ENCODE assay signal across 8 mouse cellular contexts in the genomic region with DNA sequence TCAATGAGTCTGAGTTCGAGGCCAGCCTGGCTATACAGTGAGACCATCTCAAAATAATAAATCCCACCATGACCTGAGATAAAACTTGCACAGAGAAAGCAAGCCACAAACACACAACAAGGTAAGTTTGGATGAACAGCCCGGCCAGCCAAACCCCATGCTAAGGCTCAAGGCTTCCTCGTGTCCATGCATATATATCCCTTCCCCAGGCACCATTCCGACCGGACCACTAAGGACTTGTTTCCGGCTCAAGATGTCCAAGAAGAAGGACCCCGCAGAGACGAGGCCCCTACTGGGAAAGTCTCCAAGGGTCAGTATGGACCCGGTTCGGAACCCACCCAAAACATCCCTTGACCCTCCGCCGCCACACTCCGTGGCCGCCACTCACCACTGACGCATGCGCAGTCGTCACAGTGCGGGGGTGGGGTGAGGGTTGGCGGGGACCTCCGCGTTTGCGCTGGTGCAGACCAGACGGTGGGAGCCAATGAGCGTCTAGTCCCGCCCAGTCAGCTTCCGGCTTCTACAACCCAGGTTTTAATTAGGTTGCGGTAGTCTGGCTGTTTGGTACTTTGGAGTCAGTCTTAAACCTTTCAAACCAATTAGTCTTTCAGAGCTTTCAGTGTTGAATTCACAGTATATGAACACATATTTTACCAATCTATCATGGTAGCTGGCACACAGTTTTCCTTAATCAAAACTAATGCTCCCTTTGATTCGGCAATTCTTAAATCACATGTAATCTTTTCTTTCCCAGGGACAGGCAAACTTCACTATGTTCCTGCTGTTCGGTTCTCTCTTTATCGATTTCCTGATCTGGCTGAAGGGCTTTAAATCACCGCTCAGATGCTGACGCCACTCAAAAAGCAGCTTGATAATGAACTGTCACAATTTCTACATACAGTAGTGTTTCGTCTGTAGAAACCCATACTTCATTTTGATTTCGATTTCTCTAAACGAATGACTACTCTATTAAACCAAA. TPM values are rescaled to one million over a fixed set of nuclear protein-coding genes. Genes with fewer than 3 reads are reported as not detected.
DNase-seq lines count a peak whose midpoint lies in the region; ATAC-seq and TF ChIP-seq lines count a peak whose summit lies in the region.

TSS of gene Eef1akmt1 (minus strand) at position 458 of the 979 bp plus-strand sequence.

- no peaks in the 10 kb centered on the region for H3K4me1 ChIP-seq in hindbrain, postnatal 0 days (ENCODE audit: insufficient read depth, low read length)

- no peak for TF ChIP-seq CTCF in gastrocnemius, adult 2 months (IDR thresholded peaks at IDR 0.05)
- no peak for TF ChIP-seq CTCF in hindbrain, postnatal 0 days (IDR thresholded peaks at IDR 0.05; ENCODE audit: low read depth)
- no peak for TF ChIP-seq CTCF in left cerebral cortex, adult 2 months (IDR thresholded peaks at IDR 0.05)

- WGBS in hindbrain, postnatal 0 days = 9% methylated on average over 35 of the region's 35 CpGs

- DNase-seq in ZHBTc4 (ENCODE audit: low read depth, low spot score) = peak; percentile 96
- peak; percentile 98 for DNase-seq in gastrocnemius, adult 2 months
- DNase-seq in hindbrain, postnatal 0 days (ENCODE audit: low spot score) = peak; percentile 97
- peak; percentile 96 to 98 for DNase-seq in left cerebral cortex, adult 2 months (ENCODE audit: extremely low spot score in 1 of 2, low spot score in 2 of 2)
- DNase-seq in right cerebral cortex, adult 2 months (ENCODE audit: low spot score in 2 of 2) = peak; percentile 94 to 98
- peak; percentile 97 for DNase-seq in urinary bladder, postnatal 14 days (ENCODE audit: low spot score)

- peak within 1 kb of the TSS; percentile 93 for H3K4me3 ChIP-seq in gastrocnemius, adult 2 months
- peak within 1 kb of the TSS; percentile 50 for H3K4me3 ChIP-seq in hindbrain, postnatal 0 days (ENCODE audit: low read length)
- H3K4me3 ChIP-seq in left cerebral cortex, adult 2 months = peak within 1 kb of the TSS; percentile 77

- H3K9ac ChIP-seq in hindbrain, postnatal 0 days (replicated peaks; ENCODE audit: low read length) = peak within 1 kb of the TSS; percentile 48

- H3K9me3 ChIP-seq in hindbrain, postnatal 0 days (ENCODE audit: low read length) = no peaks in the 10 kb centered on the region

- intact Hi-C loops in gastrocnemius, adult 2 months (cut with DNase I) = loop anchor here (5.0 kb wide), 1 partner anchor 36 kb away; no protein-coding TSS in a partner anchor
- intact Hi-C loops in left cerebral cortex, adult 2 months (cut with DNase I) = loop anchor here (2.0 kb wide), 1 partner anchor 37 kb away; no protein-coding TSS in a partner anchor

- no peaks in the 10 kb centered on the region for H3K36me3 ChIP-seq in hindbrain, postnatal 0 days (ENCODE audit: insufficient read depth, low read length)

- peak within 1 kb of the TSS; percentile 90 for H3K27ac ChIP-seq in gastrocnemius, adult 2 months
- peak within 1 kb of the TSS; percentile 68; the same call in 1 of the 2 replicates for H3K27ac ChIP-seq in hindbrain, postnatal 0 days
- peak within 1 kb of the TSS; percentile 93 for H3K27ac ChIP-seq in left cerebral cortex, adult 2 months

- H3K27me3 ChIP-seq in hindbrain, postnatal 0 days (ENCODE audit: insufficient read depth, low read length) = no peaks in the 10 kb centered on the region

- peak; percentile 99 for ATAC-seq in common myeloid progenitor, adult 5-6 weeks (replicated peaks; ENCODE audit: low read depth, poor library complexity, severe bottlenecking)
- peak; percentile 100 for ATAC-seq in hindbrain, postnatal 0 days
- peak; percentile 97 for ATAC-seq in megakaryocyte, adult 5-6 weeks (ENCODE audit: poor library complexity, severe bottlenecking)

- peak within 1 kb of the TSS; percentile 62 for H3K4me2 ChIP-seq in hindbrain, postnatal 0 days (ENCODE audit: low read depth, low read length)

RNA-seq across cellular contexts. Expression of gene Eef1akmt1, which starts in this region (rescaled TPM):
- total RNA-seq in common myeloid progenitor, adult 5-6 weeks (2017) = 16.7 and 18.1 TPM in 2 replicates
- total RNA-seq in gastrocnemius, adult 2 months (2021) = 10 to 100 TPM; 36.1 to 37.1 TPM
- total RNA-seq in hindbrain, postnatal 0 days (2014; rRNA removed) = 21.6 and 32.9 TPM in 2 replicates
- polyA plus RNA-seq in hindbrain, postnatal 0 days (2015; fragmentation: Nextera tagmentation; extraction: Ambion mirVana) = 69.9 and 71.2 TPM in 2 replicates
- 10 to 100 TPM; 30.7 to 38.0 TPM for total RNA-seq in left cerebral cortex, adult 2 months (2021)
- 47.8 and 51.2 TPM in 2 replicates for total RNA-seq in megakaryocyte, adult 5-6 weeks (2015)
- 19.4 and 25.6 TPM in 2 replicates for total RNA-seq in megakaryocyte, adult 5-6 weeks (2017)

Comparison
In these comparisons a context has a peak if more than half of its experiments do, and no peak if none do; other contexts are left out.
1. Peak in every context shown above with its lines: DNase-seq, ATAC-seq, H3K4me3 ChIP-seq and H3K27ac ChIP-seq.